Mouse (Mus musculus) intestine, postnatal 0 days (tissue): ENCODE results near the gene Gm14288. TPM values are rescaled to one million over a fixed set of nuclear protein-coding genes. Genes with fewer than 3 reads are reported as not detected.
"Not testable (repeated sequence)": the region's sequence is repeated elsewhere in the genome, so short reads cannot be mapped to it uniquely, and the experiment has no call there.

Experiments
- ATAC-seq: fragments of 200-750 bp; cut with Nextera tagmentation; 2 replicates; pipeline ENCODE4 v1.8.0; 2017; ENCODE audit warnings: mild to moderate bottlenecking, moderate TSS enrichment, moderate library complexity
- H3K27ac ChIP-seq: fragments of 300-500 bp; sonication (generic); 2 replicates; pipeline ENCODE4 v1.5.1; 2014; ENCODE audit warnings: mild to moderate bottlenecking, low read depth, low read length, moderate library complexity
- H3K27me3 ChIP-seq: fragments of 300-500 bp; sonication (generic); replicated peaks from 2 replicates; pipeline ENCODE4 v1.6.1; 2014; ENCODE audit warnings: low read length, mixed read lengths; ENCODE audit not compliant: control insufficient read depth, insufficient read depth
- H3K36me3 ChIP-seq: fragments of 300-500 bp; sonication (generic); 2 replicates; pipeline ENCODE4 v1.6.1; 2014; ENCODE audit warnings: mild to moderate bottlenecking, moderate library complexity; ENCODE audit not compliant: control insufficient read depth, insufficient read depth
- H3K4me1 ChIP-seq: fragments of 300-500 bp; sonication (generic); replicated peaks from 2 replicates; pipeline ENCODE4 v1.6.1; 2014; ENCODE audit warnings: antibody characterized with exemption, low read length, mixed read lengths; ENCODE audit not compliant: control insufficient read depth, insufficient read depth
- H3K4me2 ChIP-seq: fragments of 300-500 bp; sonication (generic); replicated peaks from 2 replicates; pipeline ENCODE4 v1.6.1; 2014; ENCODE audit warnings: low read depth, mild to moderate bottlenecking, moderate library complexity
- H3K4me3 ChIP-seq: fragments of 300-500 bp; sonication (generic); 2 replicates; pipeline ENCODE4 v1.5.1; 2014; ENCODE audit warnings: low read depth, low read length
- H3K9ac ChIP-seq: fragments of 300-500 bp; sonication (generic); 2 replicates; pipeline ENCODE4 v1.6.1; 2014; ENCODE audit warnings: mild to moderate bottlenecking, low read depth, low read length
- H3K9me3 ChIP-seq: fragments of 300-500 bp; sonication (generic); 2 replicates; pipeline ENCODE4 v1.6.1; 2016; ENCODE audit warnings: mixed run types; ENCODE audit not compliant: control insufficient read depth
- WGBS: fragments of 180-500 bp; shearing (Covaris S2); extraction: QIAGEN DNeasy Blood & Tissue Kit; methylation state at CpG from one replicate; pipeline ENCODE4 v1.1.7; 2014; 5-methylcytosine and 5-hydroxymethylcytosine counted together
- polyA plus RNA-seq: library from polyadenylated mRNA; unstranded; fragments of >200 nt; fragmentation: Nextera tagmentation; extraction: Ambion mirVana; gene quantifications from 2 replicates; pipeline ENCODE4 v1.2.1, GENCODE M21; 2015

The Gm14288 gene
- polyA plus RNA-seq, result 1.1 TPM in 2 replicates

GRCm38 (mm10) chr2:175800993-175801392 lies at the start of gene Gm14288:
Gm14288 (minus strand) TSS chr2:175801093.
- not testable (repeated sequence) for ATAC-seq, H3K36me3 ChIP-seq, H3K27ac ChIP-seq, H3K4me2 ChIP-seq, H3K4me3 ChIP-seq, H3K9ac ChIP-seq, H3K9me3 ChIP-seq, H3K4me1 ChIP-seq, H3K27me3 ChIP-seq
- no CpG with 5 or more reads among the region's 6 CpGs for WGBS

GRCm38 (mm10) chr2:175741237-175741636 lies 59.7 kb downstream of the Gm14288 start, which contains the start of gene Gm2007:
Gm2007 (plus strand) TSS chr2:175741537.
- no CpG with 5 or more reads among the region's 2 CpGs for WGBS
- H3K4me2 ChIP-seq, ATAC-seq, H3K4me1 ChIP-seq, H3K27ac ChIP-seq, H3K4me3 ChIP-seq, H3K27me3 ChIP-seq, H3K9ac ChIP-seq, H3K9me3 ChIP-seq, H3K36me3 ChIP-seq: not testable (repeated sequence)

Other genes with a start within 250 kb of the Gm14288 start
- gene Gm11007, start 157.1 kb downstream of the Gm14288 start, polyA plus RNA-seq, result 1.6 TPM in 1 of 2 replicates, not detected in the other
- gene Zfp969, start 97.4 kb downstream of the Gm14288 start, polyA plus RNA-seq, result 22.9 and 23.3 TPM in 2 replicates
- gene Gm2007, start 59.6 kb downstream of the Gm14288 start, polyA plus RNA-seq, result 1.6 TPM in 1 of 2 replicates, not detected in the other
- gene Gm6710, start 68.1 kb upstream of the Gm14288 start, polyA plus RNA-seq, result 7.9 and 9.3 TPM in 2 replicates
- 0.42 and 0.68 TPM in 2 replicates for gene Zfp966, start 130.0 kb upstream of the Gm14288 start, polyA plus RNA-seq
- 7.0 and 9.2 TPM in 2 replicates for gene Gm2026, start 164.2 kb upstream of the Gm14288 start, polyA plus RNA-seq